Mouse (Mus musculus): Measurements from ENCODE around the gene Xkr8. TPM values are rescaled to one million over a fixed set of nuclear protein-coding genes. Genes with fewer than 3 reads are reported as not detected.

Gene Xkr8
- polyA plus RNA-seq, 1 experiment from 2014 or later = 2.9 TPM

- ChIA-PET CTCF (interaction anchor here (0.7 to 1.2 kb wide), 3 partner anchors 9 to 48 kb away, joined by 3 to 7 read pairs (median 6); no protein-coding TSS in a partner anchor), POLR2A (no interaction called here)
- H3K27me3 ChIP-seq = no peaks in the 10 kb centered on the region
- TF ChIP-seq CTCF (IDR thresholded peaks at IDR 0.05) = peak; percentile 68
- ATAC-seq = no peak
- DNase-seq (ENCODE audit: low read depth, low spot score) = no peak
- in situ Hi-C loops (cut with MboI; ENCODE audit: low pct_unique_long_range_greater_than_20kb) = no loop called here
Observed at GRCm38 (mm10) chr4:132676771-132677539, 55.4 kb downstream of the Xkr8 start.

Other genes with a start within 250 kb of the Xkr8 start
- gene Sesn2, start 222.0 kb downstream of the Xkr8 start, polyA plus RNA-seq (2021) = 22.4 TPM
- gene Atpif1, start 198.9 kb downstream of the Xkr8 start, polyA plus RNA-seq (2021) = 393 TPM
- 149 TPM for gene Dnajc8, start 197.0 kb downstream of the Xkr8 start, polyA plus RNA-seq (2021)
- not detected for gene Ptafr, start 168.5 kb downstream of the Xkr8 start, polyA plus RNA-seq (2021)
- gene Eya3, start 93.6 kb downstream of the Xkr8 start, polyA plus RNA-seq (2021) = 17.6 TPM
- gene Smpdl3b, start 24.7 kb upstream of the Xkr8 start, polyA plus RNA-seq (2021) = 14.1 TPM
- gene Rpa2, start 35.8 kb upstream of the Xkr8 start, polyA plus RNA-seq (2021) = 15.5 TPM
- not detected for gene Themis2, start 63.8 kb upstream of the Xkr8 start, polyA plus RNA-seq (2021)
- 52.8 TPM for gene Ppp1r8, start 110.6 kb upstream of the Xkr8 start, polyA plus RNA-seq (2021)
- gene Stx12, start 152.0 kb upstream of the Xkr8 start, polyA plus RNA-seq (2021) = 48.6 TPM
- gene Fam76a, start 190.0 kb upstream of the Xkr8 start, polyA plus RNA-seq (2021) = 25.4 TPM
- gene Fgr, start 241.5 kb upstream of the Xkr8 start, polyA plus RNA-seq (2021) = not detected

Data from Patski (cell line).